Mouse (Mus musculus) kidney, postnatal 0 days (tissue): Measurements from ENCODE around the gene Taar8c. TPM values are rescaled to one million over a fixed set of nuclear protein-coding genes. Genes with fewer than 3 reads are reported as not detected.
"Not testable (repeated sequence)": the region's sequence is repeated elsewhere in the genome, so short reads cannot be mapped to it uniquely, and the experiment has no call there.

ENCODE experiments used
- ATAC-seq: fragments of 200-750 bp; cut with Nextera tagmentation; replicated peaks from 2 replicates; pipeline ENCODE4 v1.8.0; 2017; ENCODE audit warnings: low read depth, moderate number of reproducible peaks, moderate TSS enrichment, moderate library complexity; ENCODE audit not compliant: low FRiP score
- DNase-seq: peaks from one replicate; pipeline ENCODE4 v3.0.0-alpha.2; 2016; ENCODE audit warnings: low spot score
- H3K27ac ChIP-seq: fragments of 300-500 bp; sonication (generic); 2 replicates; pipeline ENCODE4 v1.5.1; 2014; ENCODE audit warnings: mild to moderate bottlenecking
- H3K27me3 ChIP-seq: fragments of 300-500 bp; sonication (generic); 2 replicates; pipeline ENCODE4 v1.6.1; 2014; ENCODE audit warnings: low read length, mixed read lengths; ENCODE audit not compliant: insufficient read depth
- H3K36me3 ChIP-seq: fragments of 300-500 bp; sonication (generic); 2 replicates; pipeline ENCODE4 v1.6.1; 2014; ENCODE audit warnings: low read length, mixed read lengths; ENCODE audit not compliant: insufficient read depth
- H3K4me1 ChIP-seq: fragments of 300-500 bp; sonication (generic); replicated peaks from 2 replicates; pipeline ENCODE4 v1.6.1; 2014; ENCODE audit warnings: antibody characterized with exemption, low read length, mixed read lengths; ENCODE audit not compliant: insufficient read depth
- H3K4me2 ChIP-seq: fragments of 300-500 bp; sonication (generic); 2 replicates; pipeline ENCODE4 v1.6.1; 2014; ENCODE audit warnings: mild to moderate bottlenecking, low read length, moderate library complexity, mixed read lengths
- H3K4me3 ChIP-seq: fragments of 300-500 bp; sonication (generic); replicated peaks from 2 replicates; pipeline ENCODE4 v1.5.1; 2014; ENCODE audit warnings: low read depth, low read length
- H3K9ac ChIP-seq: fragments of 300-500 bp; sonication (generic); 2 replicates; pipeline ENCODE4 v1.6.1; 2014; ENCODE audit warnings: low read depth, low read length
- H3K9me3 ChIP-seq: fragments of 300-500 bp; sonication (generic); replicated peaks from 2 replicates; pipeline ENCODE4 v1.6.1; 2016; ENCODE audit warnings: low read length, inconsistent platforms, mixed read lengths
- CTCF ChIP-seq: IDR thresholded peaks from 2 replicates; pipeline ENCODE4 v1.5.1; 2016; ENCODE audit warnings: antibody characterized with exemption, low read depth, mild to moderate bottlenecking, moderate library complexity
- WGBS: fragments of 180-500 bp; shearing (Covaris S2); extraction: QIAGEN DNeasy Blood & Tissue Kit; methylation state at CpG from one replicate; pipeline ENCODE4 v1.1.7; 2014; 5-methylcytosine and 5-hydroxymethylcytosine counted together
- polyA plus RNA-seq: library from polyadenylated mRNA; unstranded; fragments of >200 nt; fragmentation: Nextera tagmentation; extraction: Ambion mirVana; gene quantifications from 2 replicates; pipeline ENCODE4 v1.2.1, GENCODE M21; 2015

Gene Taar8c
- polyA plus RNA-seq, 1 experiment from 2014 or later, result not detected

- H3K4me3 ChIP-seq, result no peak overlapping the region
- WGBS, result 56% methylated on average over 5 of the region's 5 CpGs
- no peaks in the 10 kb centered on the region for H3K27me3 ChIP-seq
- no peak for TF ChIP-seq CTCF
- DNase-seq (no peak), ATAC-seq (no peak)
- no peak overlapping the region for H3K4me2 ChIP-seq
- H3K27ac ChIP-seq, result no peak overlapping the region
- H3K36me3 ChIP-seq, result no peaks in the 10 kb centered on the region
- H3K9me3 ChIP-seq, result no peaks in the 10 kb centered on the region
- 0 out of 2 replicates have a peak, but pooled peaks cover 5% of the 10 kb centered on the region for H3K4me1 ChIP-seq
- no peak overlapping the region for H3K9ac ChIP-seq
Observed at GRCm38 (mm10) chr10:24107747-24108146, 6.0 kb upstream of the Taar8c start.

GRCm38 (mm10) chr10:24103299-24103698 lies 1.6 kb upstream of the Taar8c start:
- H3K4me3 ChIP-seq, H3K27me3 ChIP-seq, H3K4me1 ChIP-seq, ATAC-seq, H3K4me2 ChIP-seq, H3K36me3 ChIP-seq, H3K9ac ChIP-seq, DNase-seq, H3K27ac ChIP-seq, H3K9me3 ChIP-seq: not testable (repeated sequence)
- WGBS, result 0% methylated on average over 1 of the region's 1 CpGs

GRCm38 (mm10) chr10:24097010-24097409 lies 4.7 kb downstream of the Taar8c start:
- not testable (repeated sequence) for H3K9ac ChIP-seq, H3K4me2 ChIP-seq, H3K36me3 ChIP-seq, H3K27ac ChIP-seq, H3K27me3 ChIP-seq, H3K4me3 ChIP-seq, H3K9me3 ChIP-seq, ATAC-seq, H3K4me1 ChIP-seq, DNase-seq
- WGBS, result 39% methylated on average over 2 of the region's 2 CpGs

- Histone ChIP-seq H3K27ac (no peak within 1 kb of the TSS), H3K4me2 (no peak within 1 kb of the TSS), H3K27me3 (no peaks in the 10 kb centered on the region), H3K4me3 (no peak within 1 kb of the TSS), H3K36me3 (no peaks in the 10 kb centered on the region), H3K9ac (no peak within 1 kb of the TSS), H3K4me1 (no peaks in the 10 kb centered on the region), H3K9me3 (no peaks in the 10 kb centered on the region)
- TF ChIP-seq CTCF, result no peak
- no peak for ATAC-seq
- no peak for DNase-seq
- WGBS, result 74% methylated on average over 2 of the region's 2 CpGs
Observed at GRCm38 (mm10) chr10:24092194-24092593, 9.5 kb downstream of the Taar8c start, which contains the start of gene Taar8b. Gene Taar8b, minus strand, starts transcription at chr10:24092294.

GRCm38 (mm10) chr10:24087168-24087567 lies 14.5 kb downstream of the Taar8c start:
- Histone ChIP-seq H3K36me3 (no peaks in the 10 kb centered on the region), H3K27me3 (no peaks in the 10 kb centered on the region), H3K27ac (no peak overlapping the region), H3K4me1 (no peaks in the 10 kb centered on the region), H3K4me2 (no peak overlapping the region), H3K9ac (no peak overlapping the region), H3K4me3 (no peak overlapping the region), H3K9me3 (no peaks in the 10 kb centered on the region)
- WGBS, result 96% methylated on average over 2 of the region's 2 CpGs
- no peak for TF ChIP-seq CTCF
- DNase-seq (no peak), ATAC-seq (no peak)

- no peaks in the 10 kb centered on the region for H3K9me3 ChIP-seq
- H3K36me3 ChIP-seq, result no peaks in the 10 kb centered on the region
- H3K4me2 ChIP-seq, result no peak overlapping the region
- no peaks in the 10 kb centered on the region for H3K27me3 ChIP-seq
- DNase-seq (no peak), ATAC-seq (no peak)
- H3K9ac ChIP-seq, result no peak overlapping the region
- H3K4me3 ChIP-seq, result no peak overlapping the region
- no peaks in the 10 kb centered on the region for H3K4me1 ChIP-seq
- no peak overlapping the region for H3K27ac ChIP-seq
- TF ChIP-seq CTCF, result no peak
- WGBS, result 66% methylated on average over 5 of the region's 5 CpGs
Observed at GRCm38 (mm10) chr10:24086555-24086954, 15.2 kb downstream of the Taar8c start.

GRCm38 (mm10) chr10:24085936-24086335 lies 15.8 kb downstream of the Taar8c start:
- WGBS, result 86% methylated on average over 5 of the region's 5 CpGs
- Histone ChIP-seq H3K4me3 (no peak overlapping the region), H3K36me3 (no peaks in the 10 kb centered on the region), H3K27ac (no peak overlapping the region), H3K4me1 (no peaks in the 10 kb centered on the region), H3K9ac (no peak overlapping the region), H3K27me3 (no peaks in the 10 kb centered on the region), H3K4me2 (no peak overlapping the region), H3K9me3 (no peaks in the 10 kb centered on the region)
- TF ChIP-seq CTCF, result no peak
- ATAC-seq (no peak), DNase-seq (no peak)
